Mouse (Mus musculus): ENCODE measurements around the gene 4930404N11Rik. TPM values are rescaled to one million over a fixed set of nuclear protein-coding genes. Genes with fewer than 3 reads are reported as not detected.

4930404N11Rik gene
- polyA plus RNA-seq, 1 experiment, result 7.8 TPM

GRCm38 (mm10) chr10:81356991-81357844 lies 8.4 kb downstream of the 4930404N11Rik start, which contains the start of gene Mfsd12:
TSS of gene Mfsd12 (plus strand) at chr10:81357491.
- Histone ChIP-seq H3K27ac (ENCODE audit: insufficient read depth, low read length) (peak within 1 kb of the TSS; percentile 39), H3K36me3 (ENCODE audit: control insufficient read depth, insufficient read depth, low read length) (no peaks in the 10 kb centered on the region), H3K4me1 (ENCODE audit: control insufficient read depth, insufficient read depth, insufficient read length) (peaks cover 19% of the 10 kb centered on the region; the same call in 1 of the 2 replicates), H3K4me3 (ENCODE audit: extremely low read depth, insufficient read depth, insufficient read length) (peak within 1 kb of the TSS; percentile 70), H3K27me3 (ENCODE audit: control insufficient read depth, insufficient read depth, low read length) (no peaks in the 10 kb centered on the region)
- peak; percentile 64 to 88 for DNase-seq (ENCODE audit: low read depth in 1 of 2, low spot score in 2 of 2)
- TF ChIP-seq CTCF (IDR thresholded peaks at IDR 0.05; ENCODE audit: extremely low read depth, insufficient read depth, insufficient read length, insufficient replicate concordance) (no peak), POLR2A (IDR thresholded peaks at IDR 0.05; ENCODE audit: low read depth, low read length) (peak; percentile 46; the same call in 1 of the 2 replicates)
- WGBS, result 2% methylated on average over 75 of the region's 79 CpGs

GRCm38 (mm10) chr10:81356352-81356990 lies 9.1 kb downstream of the 4930404N11Rik start:
- no peaks in the 10 kb centered on the region for H3K27me3 ChIP-seq (ENCODE audit: control insufficient read depth, insufficient read depth, low read length)
- H3K27ac ChIP-seq (ENCODE audit: insufficient read depth, low read length), result peak overlapping the region; percentile 39
- DNase-seq (ENCODE audit: low read depth in 1 of 2, low spot score in 2 of 2), result peak; percentile 49 to 54
- no peaks in the 10 kb centered on the region for H3K36me3 ChIP-seq (ENCODE audit: control insufficient read depth, insufficient read depth, low read length)
- H3K4me1 ChIP-seq (ENCODE audit: control insufficient read depth, insufficient read depth, insufficient read length), result peaks cover 19% of the 10 kb centered on the region; the same call in 1 of the 2 replicates
- WGBS, result 14% methylated on average over 12 of the region's 12 CpGs
- TF ChIP-seq CTCF (IDR thresholded peaks at IDR 0.05; ENCODE audit: extremely low read depth, insufficient read depth, insufficient read length, insufficient replicate concordance) (no peak), POLR2A (IDR thresholded peaks at IDR 0.05; ENCODE audit: low read depth, low read length) (no peak)
- H3K4me3 ChIP-seq (ENCODE audit: extremely low read depth, insufficient read depth, insufficient read length), result peak overlapping the region; percentile 70; the same call in 1 of the 2 replicates

GRCm38 (mm10) chr10:81355533-81355932 lies 10.1 kb downstream of the 4930404N11Rik start:
- Histone ChIP-seq H3K27ac (ENCODE audit: insufficient read depth, low read length) (no peak overlapping the region), H3K27me3 (ENCODE audit: control insufficient read depth, insufficient read depth, low read length) (no peaks in the 10 kb centered on the region), H3K4me1 (ENCODE audit: control insufficient read depth, insufficient read depth, insufficient read length) (peaks cover 19% of the 10 kb centered on the region; the same call in 1 of the 2 replicates), H3K4me3 (ENCODE audit: extremely low read depth, insufficient read depth, insufficient read length) (no peak overlapping the region), H3K36me3 (ENCODE audit: control insufficient read depth, insufficient read depth, low read length) (no peaks in the 10 kb centered on the region)
- 87% methylated on average over 4 of the region's 4 CpGs for WGBS
- DNase-seq (ENCODE audit: low read depth in 1 of 2, low spot score in 2 of 2), result no peak
- no peak for TF ChIP-seq POLR2A (IDR thresholded peaks at IDR 0.05; ENCODE audit: low read depth, low read length)

- Histone ChIP-seq H3K4me1 (ENCODE audit: control insufficient read depth, insufficient read depth, insufficient read length) (peaks cover 20% of the 10 kb centered on the region; the same call in 1 of the 2 replicates), H3K27ac (ENCODE audit: insufficient read depth, low read length) (no peak overlapping the region), H3K4me3 (ENCODE audit: extremely low read depth, insufficient read depth, insufficient read length) (no peak overlapping the region), H3K36me3 (ENCODE audit: control insufficient read depth, insufficient read depth, low read length) (no peaks in the 10 kb centered on the region), H3K27me3 (ENCODE audit: control insufficient read depth, insufficient read depth, low read length) (no peaks in the 10 kb centered on the region)
- no peak for TF ChIP-seq POLR2A (IDR thresholded peaks at IDR 0.05; ENCODE audit: low read depth, low read length)
- no peak for TF ChIP-seq CTCF (IDR thresholded peaks at IDR 0.05; ENCODE audit: extremely low read depth, insufficient read depth, insufficient read length, insufficient replicate concordance)
- no peak for DNase-seq (ENCODE audit: low read depth in 1 of 2, low spot score in 2 of 2)
- WGBS, result 82% methylated on average over 9 of the region's 9 CpGs
Observed at GRCm38 (mm10) chr10:81354738-81355477, 10.7 kb downstream of the 4930404N11Rik start.

GRCm38 (mm10) chr10:81351678-81352291 lies 13.8 kb downstream of the 4930404N11Rik start:
- Histone ChIP-seq H3K27ac (ENCODE audit: insufficient read depth, low read length) (peak overlapping the region; percentile 51), H3K4me3 (ENCODE audit: extremely low read depth, insufficient read depth, insufficient read length) (no peak overlapping the region), H3K4me1 (ENCODE audit: control insufficient read depth, insufficient read depth, insufficient read length) (peaks cover 16% of the 10 kb centered on the region), H3K36me3 (ENCODE audit: control insufficient read depth, insufficient read depth, low read length) (no peaks in the 10 kb centered on the region; the same call in 1 of the 2 replicates), H3K27me3 (ENCODE audit: control insufficient read depth, insufficient read depth, low read length) (no peaks in the 10 kb centered on the region)
- TF ChIP-seq POLR2A (IDR thresholded peaks at IDR 0.05; ENCODE audit: low read depth, low read length), result no peak
- no peak for TF ChIP-seq CTCF (IDR thresholded peaks at IDR 0.05; ENCODE audit: extremely low read depth, insufficient read depth, insufficient read length, insufficient replicate concordance)
- WGBS, result 32% methylated on average over 9 of the region's 9 CpGs
- DNase-seq (ENCODE audit: low read depth in 1 of 2, low spot score in 2 of 2), result peak in 1 of 2 experiments; percentile 36

All from spleen, adult 2 months (tissue).